Mouse (Mus musculus): ENCODE data around the gene Aldh1a3. TPM values are rescaled to one million over a fixed set of nuclear protein-coding genes. Genes with fewer than 3 reads are reported as not detected.

Aldh1a3 gene
- total RNA-seq (2021): 1 to 10 TPM; 2.0 to 2.5 TPM
- long read RNA-seq, experiment 1: 0 reads
- long read RNA-seq, experiment 2, partial matches to known transcripts: 0 of 1 reads
- long read RNA-seq, experiment 2, other reads (novel, unspliced or antisense): 0 of 1 reads

- 0 out of 2 replicates have a peak within 1 kb of the TSS, but pooled peaks have one; percentile 13 for H3K27ac ChIP-seq
- no peak for TF ChIP-seq CTCF (IDR thresholded peaks at IDR 0.05)
- intact Hi-C loops (cut with DNase I): no loop called here
- DNase-seq: peak; percentile 74
- peak within 1 kb of the TSS; percentile 66 for H3K4me3 ChIP-seq
Observed at GRCm38 (mm10) chr7:66427437-66428161, at the start of gene Aldh1a3. TSS of gene Aldh1a3 (minus strand) at chr7:66427517.

GRCm38 (mm10) chr7:66476289-66476688 is 49.0 kb upstream of the Aldh1a3 start:
- intact Hi-C loops (cut with DNase I): no loop called here
- TF ChIP-seq CTCF (IDR thresholded peaks at IDR 0.05): no peak
- no peak for DNase-seq
- no peak overlapping the region for H3K4me3 ChIP-seq
- no peak overlapping the region for H3K27ac ChIP-seq

GRCm38 (mm10) chr7:66471641-66472216 is 44.4 kb upstream of the Aldh1a3 start:
- DNase-seq: no peak
- no peak overlapping the region for H3K27ac ChIP-seq
- no peak for TF ChIP-seq CTCF (IDR thresholded peaks at IDR 0.05)
- intact Hi-C loops (cut with DNase I): no loop called here
- H3K4me3 ChIP-seq: no peak overlapping the region

- Histone ChIP-seq H3K4me3 (no peak overlapping the region), H3K27ac (no peak overlapping the region)
- no peak for TF ChIP-seq CTCF (IDR thresholded peaks at IDR 0.05)
- intact Hi-C loops (cut with DNase I): no loop called here
- no peak for DNase-seq
Observed at GRCm38 (mm10) chr7:66466641-66467040, 39.3 kb upstream of the Aldh1a3 start.

- DNase-seq: no peak
- TF ChIP-seq CTCF (IDR thresholded peaks at IDR 0.05): no peak
- intact Hi-C loops (cut with DNase I): no loop called here
- no peak overlapping the region for H3K27ac ChIP-seq
- H3K4me3 ChIP-seq: no peak overlapping the region
Observed at GRCm38 (mm10) chr7:66465241-66465640, 37.9 kb upstream of the Aldh1a3 start.

GRCm38 (mm10) chr7:66463081-66463480 is 35.8 kb upstream of the Aldh1a3 start:
- H3K27ac ChIP-seq: no peak overlapping the region
- intact Hi-C loops (cut with DNase I): no loop called here
- no peak overlapping the region for H3K4me3 ChIP-seq
- no peak for DNase-seq
- no peak for TF ChIP-seq CTCF (IDR thresholded peaks at IDR 0.05)

GRCm38 (mm10) chr7:66451622-66452295 is 24.4 kb upstream of the Aldh1a3 start:
- intact Hi-C loops (cut with DNase I): no loop called here
- H3K4me3 ChIP-seq: no peak overlapping the region
- no peak for TF ChIP-seq CTCF (IDR thresholded peaks at IDR 0.05)
- no peak for DNase-seq
- no peak overlapping the region for H3K27ac ChIP-seq

- H3K27ac ChIP-seq: no peak overlapping the region
- no peak for TF ChIP-seq CTCF (IDR thresholded peaks at IDR 0.05)
Observed at GRCm38 (mm10) chr7:66449971-66450752, 22.8 kb upstream of the Aldh1a3 start.

GRCm38 (mm10) chr7:66448786-66449540 is 21.6 kb upstream of the Aldh1a3 start:
- no peak for TF ChIP-seq CTCF (IDR thresholded peaks at IDR 0.05)
- Histone ChIP-seq H3K4me3 (peak overlapping the region; percentile 28), H3K27ac (no peak overlapping the region)
- intact Hi-C loops (cut with DNase I): no loop called here
- DNase-seq: no peak

More at GRCm38 (mm10) chr7:66449971-66450752, 22.8 kb upstream of the Aldh1a3 start:
- no peak for DNase-seq
- intact Hi-C loops (cut with DNase I): no loop called here
- H3K4me3 ChIP-seq: peak overlapping the region; percentile 54

GRCm38 (mm10) chr7:66448304-66448703 is 21.0 kb upstream of the Aldh1a3 start:
- no peak for DNase-seq
- intact Hi-C loops (cut with DNase I): no loop called here
- no peak overlapping the region for H3K4me3 ChIP-seq
- TF ChIP-seq CTCF (IDR thresholded peaks at IDR 0.05): no peak
- H3K27ac ChIP-seq: no peak overlapping the region

GRCm38 (mm10) chr7:66446860-66447259 is 19.5 kb upstream of the Aldh1a3 start:
- intact Hi-C loops (cut with DNase I): no loop called here
- no peak overlapping the region for H3K27ac ChIP-seq
- TF ChIP-seq CTCF (IDR thresholded peaks at IDR 0.05): no peak
- no peak overlapping the region for H3K4me3 ChIP-seq
- DNase-seq: no peak
